Mouse (Mus musculus) myocyte (in vitro differentiated cells): ENCODE measurements around the gene Plxna2. TPM values are rescaled to one million over a fixed set of nuclear protein-coding genes. Genes with fewer than 3 reads are reported as not detected.

Source experiments
- H3K27me3 ChIP-seq: one replicate; pipeline ENCODE4 v1.6.1; 2011; ENCODE audit not compliant: control insufficient read depth, insufficient read depth, insufficient read length
- H3K36me3 ChIP-seq: one replicate; pipeline ENCODE4 v1.6.1; 2011; ENCODE audit not compliant: control insufficient read depth, insufficient read depth
- H3K4me2 ChIP-seq: one replicate; pipeline ENCODE4 v1.6.1; 2011; ENCODE audit warnings: low read depth, control low read depth
- H3K4me3 ChIP-seq: one replicate; pipeline ENCODE4 v1.5.1; 2011; ENCODE audit warnings: mild to moderate bottlenecking, control low read depth, moderate library complexity
- H3K79me2 ChIP-seq: one replicate; pipeline ENCODE4 v1.6.1; 2011; ENCODE audit not compliant: control insufficient read depth, insufficient read depth
- H3ac ChIP-seq: one replicate; pipeline ENCODE4 v1.6.1; 2011; ENCODE audit not compliant: control insufficient read depth, insufficient read length
- CEBPB ChIP-seq: IDR thresholded peaks from 2 replicates; pipeline ENCODE4 v1.6.1; 2011; ENCODE audit warnings: mild to moderate bottlenecking, moderate library complexity; ENCODE audit not compliant: poor library complexity, insufficient read depth, severe bottlenecking
- E2F4 ChIP-seq: IDR thresholded peaks from one replicate; pipeline ENCODE4 v1.6.1; 2011; ENCODE audit warnings: mild to moderate bottlenecking, control low read depth, moderate library complexity; ENCODE audit not compliant: insufficient read depth
- MAX ChIP-seq: IDR thresholded peaks from one replicate; pipeline ENCODE4 v1.6.1; 2011; ENCODE audit warnings: low read depth, mild to moderate bottlenecking, control low read depth
- MYOD1 ChIP-seq, 3 experiments: IDR thresholded peaks; one replicate each; pipeline ENCODE4 v1.6.1; 2011; ENCODE audit warnings: control low read depth in 2 of 3, low read depth in 2 of 3, mild to moderate bottlenecking in 2 of 3, moderate library complexity in 1 of 3; ENCODE audit not compliant: insufficient read length in 2 of 3, control insufficient read depth in 1 of 3
- MYOG ChIP-seq, 3 experiments: IDR thresholded peaks; one replicate each; pipeline ENCODE4 v1.6.1; 2011; ENCODE audit warnings: control low read depth in 2 of 3, low read depth in 2 of 3, mild to moderate bottlenecking in 2 of 3; ENCODE audit not compliant: insufficient read length in 2 of 3, control insufficient read depth in 1 of 3, insufficient read depth in 1 of 3
- POLR2A ChIP-seq: IDR thresholded peaks from one replicate; pipeline ENCODE4 v1.6.1; 2011; ENCODE audit warnings: low read depth, mild to moderate bottlenecking, control low read depth, moderate library complexity; ENCODE audit not compliant: insufficient read length
- POLR2AphosphoS2 ChIP-seq: IDR thresholded peaks from one replicate; pipeline ENCODE4 v1.6.1; 2011; ENCODE audit warnings: low read depth, control low read depth; ENCODE audit not compliant: insufficient read length
- REST ChIP-seq: IDR thresholded peaks from one replicate; pipeline ENCODE4 v1.6.1; 2011; ENCODE audit warnings: mild to moderate bottlenecking, control low read depth, moderate library complexity; ENCODE audit not compliant: insufficient read depth, insufficient read length
- SRF ChIP-seq: IDR thresholded peaks from one replicate; pipeline ENCODE4 v1.6.1; 2011; ENCODE audit warnings: low read depth; ENCODE audit not compliant: control insufficient read depth, insufficient read length
- TCF12 ChIP-seq: IDR thresholded peaks from one replicate; pipeline ENCODE4 v1.6.1; 2011; ENCODE audit warnings: mild to moderate bottlenecking, control low read depth; ENCODE audit not compliant: poor library complexity, insufficient read depth, severe bottlenecking
- TCF3 ChIP-seq: IDR thresholded peaks from one replicate; pipeline ENCODE4 v1.6.1; 2011; ENCODE audit warnings: low read depth, control low read depth; ENCODE audit not compliant: insufficient read length
- USF1 ChIP-seq: IDR thresholded peaks from one replicate; pipeline ENCODE4 v1.6.1; 2011; ENCODE audit warnings: low read depth, mild to moderate bottlenecking, control low read depth, moderate library complexity
- polyA plus RNA-seq: library from polyadenylated mRNA; unstranded; fragments of >200 nt; fragmentation: generic; extraction: Trizol; gene quantifications from one replicate; pipeline ENCODE4 v1.2.1, GENCODE M21; 2012; ENCODE audit warnings: missing spikeins

Plxna2 gene
- polyA plus RNA-seq, 1 experiment = 3.6 TPM

DNA sequence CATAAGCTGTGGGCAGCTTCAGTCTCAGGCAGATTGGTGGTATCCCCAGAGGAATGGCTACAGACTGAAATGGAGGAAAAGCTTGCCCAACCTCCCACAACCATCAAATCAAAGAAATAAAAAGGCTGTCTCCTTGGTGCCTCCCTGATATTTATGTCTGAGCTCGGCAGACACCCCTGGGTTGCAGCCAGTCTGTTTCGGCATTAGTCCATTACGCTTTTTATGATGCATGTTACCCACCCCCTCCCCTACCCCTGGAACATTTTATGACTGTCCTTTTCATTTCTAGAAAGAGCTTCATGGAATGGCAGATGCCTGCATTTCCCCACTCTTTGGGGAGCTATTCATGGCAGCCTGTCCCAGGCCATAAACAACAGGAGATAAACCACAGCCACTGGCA lies 47.7 kb downstream of the Plxna2 start:
- H3K4me2 ChIP-seq = no peak overlapping the region
- H3K36me3 ChIP-seq = peaks cover 6% of the 10 kb centered on the region
- no peak overlapping the region for H3ac ChIP-seq
- H3K27me3 ChIP-seq = no peaks in the 10 kb centered on the region
- no peaks in the 10 kb centered on the region for H3K79me2 ChIP-seq
- TF ChIP-seq TCF3 (no peak), CEBPB (no peak), USF1 (no peak), REST (no peak), SRF (no peak), E2F4 (no peak), POLR2AphosphoS2 (no peak), MYOD1 (IDR thresholded peaks at IDR 0.05; ENCODE audit: control insufficient read depth in 1 of 3, insufficient read length in 2 of 3, low read depth in 2 of 3) (no peak), TCF12 (no peak), MAX (no peak), POLR2A (no peak), MYOG (IDR thresholded peaks at IDR 0.05; ENCODE audit: control insufficient read depth in 1 of 3, insufficient read depth in 1 of 3, insufficient read length in 2 of 3, low read depth in 2 of 3) (no peak)
- no peak overlapping the region for H3K4me3 ChIP-seq

DNA sequence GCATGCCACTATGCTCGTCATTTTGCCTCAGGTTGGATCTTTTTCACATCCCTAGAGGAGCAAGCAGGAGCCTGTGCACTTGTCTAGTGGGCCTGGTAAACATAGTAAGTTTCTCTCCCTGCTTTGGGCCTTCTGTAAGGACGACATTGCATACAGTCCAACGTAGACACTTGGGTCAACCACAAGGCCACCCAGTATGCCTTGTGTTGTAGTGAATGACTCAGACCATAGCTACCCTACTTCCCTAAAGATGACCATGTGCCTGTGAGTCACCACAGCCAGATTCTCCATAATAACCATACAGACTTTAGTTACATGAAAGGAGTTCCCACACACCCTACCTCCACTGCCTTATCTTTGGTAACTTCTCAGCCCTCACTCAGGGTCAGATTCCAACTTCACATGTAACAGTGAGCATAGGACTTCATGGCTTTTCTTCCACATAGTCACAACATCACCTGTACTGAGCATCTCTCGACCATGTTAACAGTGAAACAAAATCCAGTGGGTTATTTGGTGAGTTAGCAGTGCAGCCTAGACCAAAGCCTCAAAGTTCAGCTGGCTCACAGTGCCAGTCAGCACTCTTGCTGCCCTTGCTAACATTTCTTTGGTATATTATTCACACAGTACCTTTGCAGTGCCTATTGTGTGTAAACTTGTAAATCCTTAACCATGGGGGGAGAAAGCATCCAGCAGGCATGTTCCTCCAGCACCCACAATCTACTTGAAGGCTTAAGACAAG lies 53.9 kb downstream of the Plxna2 start:
- Histone ChIP-seq H3K36me3 (peaks cover 5% of the 10 kb centered on the region), H3K4me2 (peak overlapping the region; percentile 50), H3K4me3 (no peak overlapping the region), H3K27me3 (no peaks in the 10 kb centered on the region), H3ac (no peak overlapping the region), H3K79me2 (no peaks in the 10 kb centered on the region)
- TF ChIP-seq MAX (peak; percentile 82), E2F4 (no peak), USF1 (peak; percentile 75), POLR2AphosphoS2 (no peak), POLR2A (no peak), CEBPB (no peak), MYOD1 (IDR thresholded peaks at IDR 0.05; ENCODE audit: control insufficient read depth in 1 of 3, insufficient read length in 2 of 3, low read depth in 2 of 3) (peak in 1 of 3 experiments; percentile 11), TCF12 (no peak)

DNA sequence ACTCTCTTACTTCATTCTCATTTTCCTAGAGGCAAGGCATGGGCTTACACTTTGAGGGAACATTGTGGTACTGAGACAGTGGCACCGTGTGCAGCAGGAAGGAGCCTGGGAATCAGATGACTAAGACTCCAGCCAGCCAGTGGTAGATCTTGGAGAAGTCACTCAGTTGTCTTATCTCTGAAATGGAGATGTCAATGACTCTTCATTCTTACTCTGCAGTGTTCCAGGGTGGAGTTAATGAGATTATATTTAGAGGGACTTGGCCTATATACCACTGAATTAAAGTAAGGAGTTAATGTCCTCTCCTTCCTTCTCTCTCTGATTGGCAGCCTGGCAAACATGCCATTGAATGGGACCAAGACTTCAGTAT lies 54.5 kb downstream of the Plxna2 start:
- Histone ChIP-seq H3K4me3 (no peak overlapping the region), H3ac (no peak overlapping the region), H3K4me2 (peak overlapping the region; percentile 50), H3K36me3 (no peaks in the 10 kb centered on the region), H3K27me3 (no peaks in the 10 kb centered on the region), H3K79me2 (no peaks in the 10 kb centered on the region)
- TF ChIP-seq TCF12 (no peak), TCF3 (no peak), CEBPB (no peak), POLR2A (no peak), POLR2AphosphoS2 (no peak), MAX (no peak), REST (no peak), MYOG (IDR thresholded peaks at IDR 0.05; ENCODE audit: control insufficient read depth in 1 of 3, insufficient read depth in 1 of 3, insufficient read length in 2 of 3, low read depth in 2 of 3) (no peak), MYOD1 (IDR thresholded peaks at IDR 0.05; ENCODE audit: control insufficient read depth in 1 of 3, insufficient read length in 2 of 3, low read depth in 2 of 3) (no peak)

DNA sequence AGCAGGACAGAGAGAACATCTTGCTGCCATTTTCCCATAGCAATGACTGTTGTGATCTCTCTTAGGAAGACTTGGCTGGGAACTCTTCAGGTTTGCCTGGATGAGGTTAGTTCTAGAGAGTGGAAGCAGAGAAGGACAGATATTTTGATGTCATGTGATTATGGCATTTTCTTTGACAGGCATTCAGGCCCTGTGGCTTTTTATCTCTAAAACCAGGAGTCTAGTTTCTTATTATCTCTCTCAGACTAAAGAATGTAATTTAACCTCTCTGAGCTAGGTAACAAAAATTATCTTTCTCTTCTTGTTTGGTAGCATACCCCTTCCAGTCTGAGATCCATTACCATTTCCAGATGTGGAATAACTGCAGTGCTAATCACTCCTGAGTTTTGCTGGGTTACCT lies 55.2 kb downstream of the Plxna2 start:
- no peaks in the 10 kb centered on the region for H3K27me3 ChIP-seq
- no peaks in the 10 kb centered on the region for H3K36me3 ChIP-seq
- TF ChIP-seq SRF = no peak
- TF ChIP-seq E2F4 = no peak
- no peak for TF ChIP-seq CEBPB
- TF ChIP-seq MYOG (IDR thresholded peaks at IDR 0.05; ENCODE audit: control insufficient read depth in 1 of 3, insufficient read depth in 1 of 3, insufficient read length in 2 of 3, low read depth in 2 of 3) = no peak
- TF ChIP-seq USF1 = no peak
- TF ChIP-seq MYOD1 (IDR thresholded peaks at IDR 0.05; ENCODE audit: control insufficient read depth in 1 of 3, insufficient read length in 2 of 3, low read depth in 2 of 3) = no peak
- TF ChIP-seq REST = no peak
- H3K4me3 ChIP-seq = no peak overlapping the region
- H3K79me2 ChIP-seq = no peaks in the 10 kb centered on the region
- H3K4me2 ChIP-seq = no peak overlapping the region
- no peak overlapping the region for H3ac ChIP-seq

DNA sequence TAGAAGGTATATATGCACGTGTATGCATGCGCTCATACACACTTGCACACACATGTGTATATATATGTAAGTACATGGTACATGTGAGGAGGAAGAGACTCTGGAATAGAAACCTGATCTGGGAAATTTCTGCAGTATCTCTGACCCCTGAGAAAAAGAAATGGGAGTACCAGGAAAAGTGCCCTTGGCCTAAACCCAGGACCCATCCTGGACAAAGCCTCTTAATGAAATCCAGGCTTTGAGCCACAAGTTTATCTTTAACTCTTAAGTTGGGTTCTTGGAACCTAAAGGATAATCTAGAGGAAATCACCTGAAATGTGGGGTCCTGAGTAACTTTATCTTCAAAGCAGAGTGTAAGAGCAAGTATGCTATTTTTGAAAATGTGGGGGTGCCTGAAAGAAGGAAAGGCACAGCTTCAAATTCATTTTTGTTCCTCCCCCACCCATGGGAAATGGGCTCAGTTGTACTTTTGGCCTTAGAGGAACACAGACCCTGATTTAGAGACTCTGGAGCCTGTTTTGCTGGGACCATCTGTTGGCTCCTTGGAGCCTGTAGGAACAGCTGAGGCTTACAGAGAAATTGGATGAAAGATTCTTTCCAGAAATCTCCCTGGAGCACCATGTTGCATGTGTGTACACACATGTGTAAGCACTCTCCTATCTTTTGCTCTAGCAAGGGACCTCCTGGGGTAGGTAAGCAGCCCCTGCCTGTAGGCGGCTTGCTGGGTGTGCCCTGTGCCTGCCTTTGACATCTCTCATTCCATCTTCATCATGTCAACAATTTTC lies 57.3 kb downstream of the Plxna2 start:
- Histone ChIP-seq H3K4me2 (peak overlapping the region; percentile 58), H3K27me3 (no peaks in the 10 kb centered on the region), H3K36me3 (no peaks in the 10 kb centered on the region), H3K79me2 (no peaks in the 10 kb centered on the region), H3ac (no peak overlapping the region), H3K4me3 (no peak overlapping the region)
- TF ChIP-seq USF1 (no peak), MYOG (IDR thresholded peaks at IDR 0.05; ENCODE audit: control insufficient read depth in 1 of 3, insufficient read depth in 1 of 3, insufficient read length in 2 of 3, low read depth in 2 of 3) (peak in 1 of 3 experiments; percentile 71), MYOD1 (IDR thresholded peaks at IDR 0.05; ENCODE audit: control insufficient read depth in 1 of 3, insufficient read length in 2 of 3, low read depth in 2 of 3) (peak in 1 of 3 experiments; percentile 25)
